Mouse (Mus musculus) erythroblast, embryonic 14.5 days (primary cell): Measurements from ENCODE around the gene Wdr45. TPM values are rescaled to one million over a fixed set of nuclear protein-coding genes. Genes with fewer than 3 reads are reported as not detected.

Experiments used
- H3K27me3 ChIP-seq: 2 replicates; pipeline ENCODE4 v1.6.1; 2012; ENCODE audit warnings: inconsistent platforms; ENCODE audit not compliant: control insufficient read depth
- H3K36me3 ChIP-seq: 2 replicates; pipeline ENCODE4 v1.6.1; 2012; ENCODE audit warnings: mild to moderate bottlenecking, inconsistent platforms; ENCODE audit not compliant: control insufficient read depth
- H3K4me1 ChIP-seq: 2 replicates; pipeline ENCODE4 v1.6.1; 2012; ENCODE audit warnings: inconsistent platforms; ENCODE audit not compliant: control insufficient read depth
- H3K4me3 ChIP-seq: replicated peaks from 2 replicates; pipeline ENCODE3; 2012; ENCODE audit warnings: moderate library complexity, mild to moderate bottlenecking, inconsistent platforms
- H3K9me3 ChIP-seq: 2 replicates; pipeline ENCODE4 v1.6.1; 2012; ENCODE audit warnings: low read length, inconsistent platforms, mixed read lengths; ENCODE audit not compliant: control insufficient read depth
- GATA1 ChIP-seq: IDR thresholded peaks from 2 replicates; pipeline ENCODE4 v1.6.1; 2012; ENCODE audit warnings: low read length, inconsistent platforms, mixed read lengths
- TAL1 ChIP-seq: IDR thresholded peaks from 3 replicates; pipeline ENCODE4 v1.6.1; 2012; ENCODE audit warnings: low read length, inconsistent platforms, mixed read lengths
- polyA plus RNA-seq: library from polyadenylated mRNA; stranded (reverse); fragments of >175 nt; gene quantifications from 2 replicates; pipeline ENCODE4 v1.2.3, GENCODE M21; 2012

The Wdr45 gene
- polyA plus RNA-seq, 1 experiment, result 5.1 TPM

DNA sequence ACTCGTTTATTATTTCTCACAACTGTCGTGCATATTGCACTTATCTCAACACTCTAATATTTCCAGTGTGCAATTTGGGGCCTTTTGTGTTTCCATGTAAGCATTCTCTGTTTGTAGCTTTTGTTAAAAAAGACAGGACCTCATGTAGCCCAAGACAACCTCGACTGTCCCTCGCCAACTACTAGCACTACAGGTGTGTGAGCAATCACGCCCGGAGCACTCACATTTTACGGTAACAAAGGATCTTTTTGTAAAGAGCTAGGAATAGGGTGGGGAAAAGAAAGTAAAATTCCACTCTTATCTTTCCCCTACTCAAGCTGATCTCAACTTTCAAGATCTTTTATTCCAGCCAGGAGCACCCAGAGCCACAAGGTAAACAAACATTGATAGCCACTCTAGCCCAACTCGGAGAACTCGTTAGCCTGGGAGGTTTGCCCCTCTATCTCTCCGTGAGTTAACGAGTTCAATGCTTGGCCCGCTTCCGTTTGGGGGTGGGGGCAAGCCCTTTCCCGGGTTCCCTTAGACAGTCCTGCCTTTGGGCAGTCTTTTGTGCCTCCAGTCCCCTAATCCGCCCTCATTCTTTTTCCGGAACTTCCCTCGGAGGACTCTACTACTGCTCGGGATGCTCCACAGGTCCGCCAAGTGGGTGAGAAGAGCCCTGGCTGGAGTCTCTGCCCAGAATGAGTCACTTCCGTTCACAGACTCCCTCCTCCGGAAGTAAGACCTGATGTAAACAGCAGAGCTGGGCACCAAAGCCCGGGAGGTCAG lies 7.6 kb downstream of the Wdr45 start, which contains the start of gene Gm45208:
TSS of gene Gm45208 (plus strand) at position 732 of the 768 bp plus-strand sequence.
- Histone ChIP-seq H3K4me1 (peaks cover 20% of the 10 kb centered on the region), H3K9me3 (peaks cover 8% of the 10 kb centered on the region), H3K36me3 (peaks cover 32% of the 10 kb centered on the region), H3K27me3 (0 out of 2 replicates have a peak, but pooled peaks cover 2% of the 10 kb centered on the region), H3K4me3 (peak within 1 kb of the TSS; percentile 89)
- TF ChIP-seq GATA1 (no peak), TAL1 (no peak)

DNA sequence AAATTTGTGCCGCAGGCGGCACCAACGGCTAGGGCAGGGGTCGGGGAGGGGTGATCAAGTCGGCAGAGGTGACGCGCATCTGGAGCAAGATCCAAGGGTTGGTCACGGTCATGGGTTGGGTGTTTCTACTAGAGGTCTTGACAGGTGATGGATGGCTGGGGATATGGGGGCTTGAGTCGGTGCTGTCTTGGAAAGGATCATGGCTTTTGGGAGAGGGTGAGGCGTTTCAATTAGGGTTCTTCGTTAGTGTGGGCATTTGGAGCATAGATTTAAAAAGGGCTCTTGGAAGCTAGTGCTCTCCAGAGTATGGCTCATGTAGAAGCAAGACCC lies 8.1 kb downstream of the Wdr45 start:
- peak overlapping the region; percentile 89 for H3K4me3 ChIP-seq
- TF ChIP-seq TAL1 (no peak), GATA1 (no peak)
- H3K4me1 ChIP-seq, result peaks cover 24% of the 10 kb centered on the region
- H3K27me3 ChIP-seq, result 0 out of 2 replicates have a peak, but pooled peaks cover 2% of the 10 kb centered on the region
- H3K9me3 ChIP-seq, result peaks cover 8% of the 10 kb centered on the region
- H3K36me3 ChIP-seq, result peaks cover 37% of the 10 kb centered on the region

DNA sequence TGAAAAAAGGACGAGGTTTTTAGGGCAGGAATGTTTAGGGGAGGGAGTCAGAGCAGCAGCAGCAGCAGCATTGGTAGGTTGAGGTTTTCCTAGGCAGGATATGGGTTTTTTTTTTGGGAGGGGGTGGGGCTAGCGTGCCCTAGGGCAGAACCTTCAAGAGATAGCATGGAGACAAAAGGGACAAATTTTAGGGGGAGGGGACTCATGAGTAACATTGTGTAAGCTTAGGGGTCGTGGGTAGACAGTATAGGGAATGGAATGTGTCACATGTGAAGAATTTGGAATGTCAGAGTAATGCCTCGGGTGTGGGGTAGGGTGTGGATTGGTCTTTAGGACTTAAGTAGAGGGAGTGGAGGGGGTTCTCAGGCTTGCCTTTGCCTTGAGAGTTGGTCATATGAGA lies 8.6 kb downstream of the Wdr45 start:
- H3K36me3 ChIP-seq, result peaks cover 42% of the 10 kb centered on the region

GRCm38 (mm10) chrX:7724135-7724534 lies 10.0 kb downstream of the Wdr45 start:
- Histone ChIP-seq H3K4me1 (peaks cover 41% of the 10 kb centered on the region), H3K9me3 (peaks cover 9% of the 10 kb centered on the region), H3K4me3 (no peak overlapping the region), H3K36me3 (peaks cover 46% of the 10 kb centered on the region), H3K27me3 (no peaks in the 10 kb centered on the region)
- no peak for TF ChIP-seq GATA1
- no peak for TF ChIP-seq TAL1

More for the DNA sequence above, 8.6 kb downstream of the Wdr45 start:
- peaks cover 8% of the 10 kb centered on the region for H3K9me3 ChIP-seq
- peaks cover 28% of the 10 kb centered on the region for H3K4me1 ChIP-seq
- peak overlapping the region; percentile 89 for H3K4me3 ChIP-seq
- H3K27me3 ChIP-seq, result 0 out of 2 replicates have a peak, but pooled peaks cover 2% of the 10 kb centered on the region
- TF ChIP-seq GATA1 (no peak), TAL1 (no peak)

DNA sequence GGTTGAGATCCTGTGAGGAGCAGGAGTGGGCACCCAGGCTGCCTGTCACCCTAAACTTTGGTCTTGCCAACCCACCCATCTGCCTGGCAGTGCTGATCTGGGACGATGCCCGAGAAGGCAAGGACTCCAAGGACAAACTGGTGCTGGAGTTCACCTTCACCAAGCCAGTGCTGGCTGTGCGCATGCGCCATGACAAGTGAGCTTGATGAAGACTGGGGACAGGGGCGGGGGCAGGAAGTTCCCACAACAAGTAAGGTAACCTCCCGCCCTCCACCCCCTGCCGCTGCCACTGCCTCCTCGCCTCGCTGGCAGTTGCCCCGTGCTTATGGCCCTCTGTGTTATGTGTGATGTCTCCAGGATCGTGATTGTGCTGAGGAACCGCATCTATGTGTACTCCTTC lies 11.7 kb downstream of the Wdr45 start:
- Histone ChIP-seq H3K36me3 (peaks cover 46% of the 10 kb centered on the region), H3K4me3 (no peak overlapping the region), H3K4me1 (peaks cover 41% of the 10 kb centered on the region), H3K27me3 (no peaks in the 10 kb centered on the region; the same call in 1 of the 2 replicates), H3K9me3 (peaks cover 9% of the 10 kb centered on the region)
- no peak for TF ChIP-seq GATA1
- no peak for TF ChIP-seq TAL1

- H3K36me3 ChIP-seq, result peaks cover 46% of the 10 kb centered on the region
- no peak overlapping the region for H3K4me3 ChIP-seq
- H3K4me1 ChIP-seq, result peaks cover 37% of the 10 kb centered on the region
- H3K9me3 ChIP-seq, result peaks cover 9% of the 10 kb centered on the region
- TF ChIP-seq GATA1 (no peak), TAL1 (no peak)
- no peaks in the 10 kb centered on the region; the same call in 1 of the 2 replicates for H3K27me3 ChIP-seq
Measured at GRCm38 (mm10) chrX:7727176-7727575, 13.0 kb downstream of the Wdr45 start.

DNA sequence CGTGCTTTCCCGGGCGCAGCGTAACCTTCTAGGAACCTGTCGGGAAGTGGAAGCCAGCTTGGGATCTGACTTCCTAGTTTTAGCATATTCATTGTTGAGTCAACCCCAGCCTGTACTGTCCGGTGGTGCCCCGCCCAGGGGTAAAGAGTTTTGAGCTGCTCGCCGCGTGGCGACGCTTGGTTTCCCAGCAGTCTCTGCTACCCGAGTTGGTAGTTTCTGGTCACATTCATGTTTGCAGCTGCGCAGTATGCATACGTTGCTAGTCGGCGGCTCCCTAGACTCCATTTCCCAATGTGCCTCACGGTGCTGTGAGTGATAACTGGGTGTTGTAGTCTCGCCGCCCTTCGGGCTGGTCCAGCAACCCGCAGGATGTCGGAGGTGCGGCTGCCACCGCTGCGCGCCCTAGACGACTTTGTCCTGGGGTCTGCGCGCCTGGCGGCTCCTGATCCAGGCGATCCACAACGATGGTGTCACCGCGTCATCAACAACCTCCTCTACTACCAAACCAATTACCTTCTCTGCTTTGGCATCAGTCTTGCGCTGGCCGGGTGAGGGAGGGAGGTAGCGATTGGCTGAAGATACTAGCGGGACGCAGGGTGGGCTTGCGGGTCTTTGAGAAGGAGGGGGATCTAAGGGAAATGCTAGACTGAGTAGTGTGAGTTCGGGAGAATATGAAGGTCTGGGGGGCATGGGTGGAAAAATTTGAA lies 14.2 kb downstream of the Wdr45 start, which contains the start of gene Praf2:
TSS of gene Praf2 (plus strand) at position 225 of the 707 bp plus-strand sequence.
- Histone ChIP-seq H3K4me1 (peaks cover 32% of the 10 kb centered on the region), H3K27me3 (no peaks in the 10 kb centered on the region; the same call in 1 of the 2 replicates), H3K36me3 (peaks cover 46% of the 10 kb centered on the region), H3K4me3 (peak within 1 kb of the TSS; percentile 61), H3K9me3 (peaks cover 9% of the 10 kb centered on the region)
- TF ChIP-seq TAL1 (no peak), GATA1 (no peak; the same call in 1 of the 2 replicates)

DNA sequence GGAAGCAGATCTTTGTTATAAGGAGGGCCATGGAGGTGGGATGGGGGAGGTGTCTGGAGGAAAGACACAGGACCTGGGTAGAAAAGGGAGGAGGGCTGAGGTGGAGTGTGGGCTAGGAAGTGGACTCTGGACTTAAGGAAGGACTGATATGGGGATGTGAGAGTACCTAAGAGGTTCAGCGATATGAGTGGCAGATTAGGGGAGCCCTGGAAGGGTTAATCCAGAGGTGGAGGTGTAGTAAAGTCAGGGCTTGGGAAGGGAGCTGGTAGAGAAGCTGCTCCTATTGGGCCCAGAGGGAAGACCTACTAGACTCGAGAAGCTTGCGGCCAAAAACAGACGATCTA lies 14.8 kb downstream of the Wdr45 start:
- Histone ChIP-seq H3K4me1 (peaks cover 32% of the 10 kb centered on the region), H3K4me3 (peak overlapping the region; percentile 61), H3K9me3 (peaks cover 8% of the 10 kb centered on the region), H3K36me3 (peaks cover 41% of the 10 kb centered on the region), H3K27me3 (no peaks in the 10 kb centered on the region; the same call in 1 of the 2 replicates)
- TF ChIP-seq TAL1, result no peak
- no peak for TF ChIP-seq GATA1

- TF ChIP-seq TAL1, result no peak
- TF ChIP-seq GATA1, result no peak
- Histone ChIP-seq H3K4me3 (peak overlapping the region; percentile 45), H3K4me1 (peaks cover 16% of the 10 kb centered on the region), H3K9me3 (no peaks in the 10 kb centered on the region; the same call in 1 of the 2 replicates), H3K27me3 (no peaks in the 10 kb centered on the region; the same call in 1 of the 2 replicates), H3K36me3 (no peaks in the 10 kb centered on the region)
Measured at GRCm38 (mm10) chrX:7733571-7734156, 19.5 kb downstream of the Wdr45 start.
